Mouse (Mus musculus) kidney, adult 2 months (tissue): ENCODE data around the gene Tpst1. TPM values are rescaled to one million over a fixed set of nuclear protein-coding genes. Genes with fewer than 3 reads are reported as not detected.

Experiments used
- DNase-seq: peaks from one replicate; pipeline ENCODE4 v3.0.0; 2021
- H3K27ac ChIP-seq: fragments of 200-500 bp; 2 replicates; pipeline ENCODE4 v1.5.1; 2012; ENCODE audit warnings: low read depth, low read length, control low read depth, inconsistent platforms; ENCODE audit not compliant: insufficient read depth
- H3K27me3 ChIP-seq: fragments of 200-500 bp; replicated peaks from 2 replicates; pipeline ENCODE4 v1.6.1; 2012; ENCODE audit warnings: mild to moderate bottlenecking, moderate library complexity, low read length, inconsistent platforms; ENCODE audit not compliant: control insufficient read depth, insufficient read depth
- H3K36me3 ChIP-seq: fragments of 200-500 bp; 2 replicates; pipeline ENCODE4 v1.6.1; 2012; ENCODE audit warnings: mild to moderate bottlenecking, moderate library complexity, low read length, inconsistent platforms; ENCODE audit not compliant: control insufficient read depth, insufficient read depth
- H3K4me1 ChIP-seq: fragments of 200-500 bp; 2 replicates; pipeline ENCODE4 v1.6.1; 2011; ENCODE audit warnings: low read length; ENCODE audit not compliant: control insufficient read depth, insufficient read depth
- H3K4me3 ChIP-seq: fragments of 200-500 bp; 2 replicates; pipeline ENCODE4 v1.5.1; 2011; ENCODE audit warnings: mild to moderate bottlenecking, low read depth, low read length, control low read depth; ENCODE audit not compliant: insufficient read depth
- CTCF ChIP-seq: fragments of 200-500 bp; conservative IDR thresholded peaks from 2 replicates; pipeline ENCODE4 v1.5.1; 2011; ENCODE audit warnings: low read depth, mild to moderate bottlenecking, control low read depth, low read length, moderate library complexity, mixed read lengths; ENCODE audit not compliant: insufficient read depth, insufficient read length
- POLR2A ChIP-seq: fragments of 200-500 bp; IDR thresholded peaks from one replicate; pipeline ENCODE4 v1.6.1; 2011; ENCODE audit warnings: low read depth, low read length, control low read depth
- WGBS: fragments of 180-500 bp; shearing (Covaris S2); methylation state at CpG from one replicate; pipeline ENCODE4 v1.1.7; 2018; 5-methylcytosine and 5-hydroxymethylcytosine counted together
- polyA plus RNA-seq: library from polyadenylated mRNA; depleted of rRNA; stranded (reverse); fragments of >200 nt; gene quantifications from 2 replicates; pipeline ENCODE4 v1.2.3, GENCODE M21; 2012

Tpst1 gene
- polyA plus RNA-seq, 1 experiment, result 8.7 TPM

GRCm38 (mm10) chr5:130128686-130129523 is 55.8 kb downstream of the Tpst1 start:
- DNase-seq, result peak; percentile 16
- no peak overlapping the region for H3K4me3 ChIP-seq
- no peaks in the 10 kb centered on the region for H3K27me3 ChIP-seq
- 56% methylated on average over 11 of the region's 11 CpGs for WGBS
- no peaks in the 10 kb centered on the region for H3K36me3 ChIP-seq
- H3K4me1 ChIP-seq, result no peaks in the 10 kb centered on the region
- TF ChIP-seq CTCF (no peak), POLR2A (no peak)
- H3K27ac ChIP-seq, result no peak overlapping the region

- Histone ChIP-seq H3K4me3 (no peak overlapping the region), H3K27ac (no peak overlapping the region), H3K4me1 (no peaks in the 10 kb centered on the region), H3K27me3 (no peaks in the 10 kb centered on the region), H3K36me3 (no peaks in the 10 kb centered on the region)
- WGBS, result 89% methylated on average over 5 of the region's 5 CpGs
- DNase-seq, result no peak
- TF ChIP-seq CTCF (no peak), POLR2A (no peak)
Measured at GRCm38 (mm10) chr5:130129524-130129793, 56.3 kb downstream of the Tpst1 start.

GRCm38 (mm10) chr5:130136597-130136996 is 63.5 kb downstream of the Tpst1 start:
- Histone ChIP-seq H3K36me3 (no peaks in the 10 kb centered on the region), H3K4me1 (no peaks in the 10 kb centered on the region), H3K4me3 (no peak overlapping the region), H3K27ac (no peak overlapping the region), H3K27me3 (no peaks in the 10 kb centered on the region)
- WGBS, result 90% methylated on average over 13 of the region's 13 CpGs
- no peak for TF ChIP-seq POLR2A
- TF ChIP-seq CTCF, result no peak
- no peak for DNase-seq

GRCm38 (mm10) chr5:130139393-130139792 is 66.3 kb downstream of the Tpst1 start:
- TF ChIP-seq POLR2A (no peak), CTCF (peak; percentile 78)
- WGBS, result 16% methylated on average over 8 of the region's 8 CpGs
- H3K4me3 ChIP-seq, result no peak overlapping the region
- no peaks in the 10 kb centered on the region for H3K36me3 ChIP-seq
- peak; percentile 83 for DNase-seq
- no peak overlapping the region for H3K27ac ChIP-seq
- no peaks in the 10 kb centered on the region for H3K4me1 ChIP-seq
- H3K27me3 ChIP-seq, result no peaks in the 10 kb centered on the region

- DNase-seq, result no peak
- no peaks in the 10 kb centered on the region for H3K27me3 ChIP-seq
- H3K4me1 ChIP-seq, result peaks cover 3% of the 10 kb centered on the region; the same call in 1 of the 2 replicates
- 76% methylated on average over 5 of the region's 5 CpGs for WGBS
- H3K27ac ChIP-seq, result no peak overlapping the region
- TF ChIP-seq CTCF, result no peak
- no peak overlapping the region for H3K4me3 ChIP-seq
- H3K36me3 ChIP-seq, result no peaks in the 10 kb centered on the region
Measured at GRCm38 (mm10) chr5:130141138-130141537, 68.0 kb downstream of the Tpst1 start.

GRCm38 (mm10) chr5:130142041-130142440 is 68.9 kb downstream of the Tpst1 start:
- 42% methylated on average over 4 of the region's 4 CpGs for WGBS
- DNase-seq, result peak; percentile 41
- 0 out of 2 replicates have a peak overlapping the region, but pooled peaks have one; percentile 55 for H3K27ac ChIP-seq
- peaks cover 3% of the 10 kb centered on the region; the same call in 1 of the 2 replicates for H3K4me1 ChIP-seq
- TF ChIP-seq CTCF (no peak), POLR2A (no peak)
- H3K27me3 ChIP-seq, result no peaks in the 10 kb centered on the region
- H3K4me3 ChIP-seq, result no peak overlapping the region
- no peaks in the 10 kb centered on the region for H3K36me3 ChIP-seq

- TF ChIP-seq POLR2A (no peak), CTCF (no peak)
- DNase-seq, result no peak
- no peak overlapping the region for H3K4me3 ChIP-seq
- WGBS, result 81% methylated on average over 7 of the region's 7 CpGs
- no peaks in the 10 kb centered on the region for H3K36me3 ChIP-seq
- peaks cover 3% of the 10 kb centered on the region; the same call in 1 of the 2 replicates for H3K4me1 ChIP-seq
- no peak overlapping the region for H3K27ac ChIP-seq
- H3K27me3 ChIP-seq, result no peaks in the 10 kb centered on the region
Measured at GRCm38 (mm10) chr5:130143101-130143500, 70.0 kb downstream of the Tpst1 start.
